Mouse (Mus musculus): ENCODE data around the gene 1700012B07Rik.
A peak's percentile ranks its signal among the peaks of the same experiment; 100 is the strongest.

DNA sequence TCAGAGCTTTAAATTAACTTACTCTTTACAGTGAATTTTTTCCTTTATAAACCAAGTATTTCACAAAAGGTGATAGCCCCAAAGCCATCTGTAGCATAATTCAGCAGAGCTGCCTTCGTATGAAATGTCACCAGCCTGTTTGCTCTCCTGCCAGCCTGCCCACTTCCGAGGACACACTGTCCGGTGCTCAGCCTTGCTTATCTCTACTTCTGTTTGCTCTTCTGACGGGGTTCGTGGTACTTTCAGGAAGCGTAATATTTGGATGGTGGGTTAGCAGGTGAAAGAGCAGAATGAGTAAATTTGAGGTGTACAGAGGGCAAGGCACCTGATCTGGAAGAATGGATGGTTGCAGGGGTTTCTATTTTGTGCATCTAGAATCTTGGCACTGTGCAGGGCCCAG lies 5.6 kb downstream of the 1700012B07Rik start:
- TF ChIP-seq CTCF (IDR thresholded peaks at IDR 0.05; ENCODE audit: low read depth) (no peak), EP300 (IDR thresholded peaks at IDR 0.05; ENCODE audit: low read depth) (peak; percentile 80; the same call in 1 of the 2 replicates)

Measured in liver, postnatal 0 days (tissue).